Mouse (Mus musculus): ENCODE results near the gene Tmem101. TPM values are rescaled to one million over a fixed set of nuclear protein-coding genes. Genes with fewer than 3 reads are reported as not detected.

Tmem101 gene
- polyA plus RNA-seq (2012; rRNA removed), result 23.5 and 29.5 TPM in 2 replicates

GRCm38 (mm10) chr11:102156039-102156785 lies at the start of gene Tmem101:
Gene Tmem101 (minus strand): TSS chr11:102156404.

GRCm38 (mm10) chr11:102189461-102190436 lies 33.5 kb upstream of the Tmem101 start, which contains the start of gene G6pc3:
Gene G6pc3 (plus strand): TSS chr11:102189620.

DNA sequence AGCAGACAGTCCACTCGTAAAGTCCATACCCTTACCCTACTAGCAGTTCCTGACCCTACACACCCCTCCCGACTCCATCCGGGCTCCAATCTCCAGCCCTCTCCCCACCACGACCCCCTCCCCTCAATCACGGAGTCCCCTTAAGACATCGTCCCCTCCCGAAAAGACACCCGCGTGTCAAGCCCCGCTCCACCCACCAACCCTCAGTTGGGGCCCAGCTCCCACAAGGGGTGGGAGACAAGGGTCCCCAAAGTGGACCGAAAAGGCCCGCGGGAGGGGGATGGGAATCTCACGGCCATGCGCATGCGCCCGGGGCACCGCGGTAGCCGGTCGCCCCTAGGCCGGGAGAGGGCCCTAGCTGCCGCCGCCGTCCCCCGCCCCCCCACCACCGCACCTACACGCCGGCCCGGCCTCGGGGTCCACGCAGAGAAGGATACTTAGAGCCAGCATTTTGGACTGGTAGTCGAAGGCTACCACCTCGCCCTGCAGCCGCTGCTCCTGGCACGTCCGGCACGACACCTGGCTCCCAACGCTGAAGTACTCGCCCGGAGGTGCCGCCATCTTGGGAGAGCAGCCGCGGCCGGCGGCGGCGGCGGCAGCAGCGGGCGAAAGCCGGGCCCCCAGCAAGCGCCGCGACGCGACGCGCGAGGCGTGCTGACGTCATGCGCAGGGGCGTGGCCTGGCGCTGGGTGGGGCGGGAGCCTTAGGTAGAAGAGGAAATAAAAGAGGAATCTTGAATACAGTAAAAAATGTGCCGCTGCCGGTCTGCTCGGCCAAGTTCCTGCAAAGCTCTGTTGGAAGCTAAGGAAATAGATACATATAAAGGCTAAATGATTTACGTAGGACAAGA lies 28.7 kb upstream of the Tmem101 start, which contains the start of gene Lsm12:
Gene Lsm12 (minus strand): TSS at position 651 of the 850 bp plus-strand sequence.

DNA sequence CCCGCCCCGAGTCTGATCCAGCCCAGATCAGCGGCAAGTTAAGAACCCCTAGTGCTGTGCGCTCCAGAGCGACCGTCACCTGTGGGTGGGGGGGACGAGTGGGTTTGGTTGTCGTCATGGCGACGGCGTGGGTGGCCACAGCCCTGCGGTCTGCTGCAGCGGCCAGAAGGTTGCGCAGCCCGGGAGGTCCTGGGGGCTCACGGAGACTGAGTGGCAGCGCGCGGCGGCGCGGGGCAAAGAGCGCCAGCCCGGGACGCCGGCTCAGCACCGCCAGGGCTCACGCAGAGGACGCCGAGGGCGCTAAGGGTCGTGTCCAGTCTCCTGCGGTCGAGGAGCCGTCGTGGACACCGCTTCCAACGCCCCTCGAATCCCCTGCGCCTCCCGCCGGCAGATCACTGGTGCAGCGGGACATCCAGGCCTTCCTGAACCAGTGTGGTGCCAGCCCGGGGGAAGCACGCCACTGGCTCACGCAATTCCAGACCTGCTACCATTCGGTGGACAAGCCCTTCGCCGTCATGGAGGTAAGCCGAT lies 10.7 kb downstream of the Tmem101 start, which contains the start of gene Nags:
Gene Nags (plus strand): TSS at position 43 of the 531 bp plus-strand sequence.

GRCm38 (mm10) chr11:102107732-102108131 lies 48.5 kb downstream of the Tmem101 start, which contains the start of gene Pyy:
Gene Pyy (minus strand): TSS chr11:102107832.

Other genes with a start within 250 kb of the Tmem101 start
- gene Sost, start 189.4 kb downstream of the Tmem101 start, polyA plus RNA-seq (2012; rRNA removed), result 0.10 TPM in 1 of 2 replicates, not detected in the other
- not detected in 2 replicates for gene Cfap97d1, start 172.1 kb downstream of the Tmem101 start, polyA plus RNA-seq (2012; rRNA removed)
- 112 and 133 TPM in 2 replicates for gene Dusp3, start 169.4 kb downstream of the Tmem101 start, polyA plus RNA-seq (2012; rRNA removed)
- gene Mpp3, start 127.9 kb downstream of the Tmem101 start, polyA plus RNA-seq (2012; rRNA removed), result 10.6 and 12.7 TPM in 2 replicates
- 7.7 and 9.2 TPM in 2 replicates for gene Cd300lg, start 114.9 kb downstream of the Tmem101 start, polyA plus RNA-seq (2012; rRNA removed)
- gene Mpp2, start 67.9 kb downstream of the Tmem101 start, polyA plus RNA-seq (2012; rRNA removed), result 4.9 and 5.9 TPM in 2 replicates
- gene Ppy, start 55.1 kb downstream of the Tmem101 start, polyA plus RNA-seq (2012; rRNA removed), result 156 and 278 TPM in 2 replicates
- gene Pyy, start 48.6 kb downstream of the Tmem101 start, polyA plus RNA-seq (2012; rRNA removed), result 2,050 and 2,272 TPM in 2 replicates
- gene Nags, start 10.9 kb downstream of the Tmem101 start, polyA plus RNA-seq (2012; rRNA removed), result 10.8 and 16.1 TPM in 2 replicates
- gene Lsm12, start 28.9 kb upstream of the Tmem101 start, polyA plus RNA-seq (2012; rRNA removed), result 25.4 and 35.2 TPM in 2 replicates
- 114 and 152 TPM in 2 replicates for gene G6pc3, start 33.2 kb upstream of the Tmem101 start, polyA plus RNA-seq (2012; rRNA removed)
- gene Hdac5, start 73.8 kb upstream of the Tmem101 start, polyA plus RNA-seq (2012; rRNA removed), result 97.0 and 115 TPM in 2 replicates
- 3.3 and 3.9 TPM in 2 replicates for gene BC030867, start 92.5 kb upstream of the Tmem101 start, polyA plus RNA-seq (2012; rRNA removed)
- 1.6 and 2.8 TPM in 2 replicates for gene Asb16, start 112.3 kb upstream of the Tmem101 start, polyA plus RNA-seq (2012; rRNA removed)
- 57.5 and 64.0 TPM in 2 replicates for gene Tmub2, start 128.5 kb upstream of the Tmem101 start, polyA plus RNA-seq (2012; rRNA removed)
- gene Atxn7l3, start 140.2 kb upstream of the Tmem101 start, polyA plus RNA-seq (2012; rRNA removed), result 41.5 and 46.8 TPM in 2 replicates
- gene Ubtf, start 163.3 kb upstream of the Tmem101 start, polyA plus RNA-seq (2012; rRNA removed), result 31.0 and 33.3 TPM in 2 replicates
- gene Slc4a1, start 209.8 kb upstream of the Tmem101 start, polyA plus RNA-seq (2012; rRNA removed), result 0.08 and 0.15 TPM in 2 replicates
- gene Rundc3a, start 237.0 kb upstream of the Tmem101 start, polyA plus RNA-seq (2012; rRNA removed), result 14.5 and 19.1 TPM in 2 replicates

All from colon, adult 2 months (tissue).